Mouse (Mus musculus): ENCODE results near the gene Pitpnm2.

The Pitpnm2 gene

DNA sequence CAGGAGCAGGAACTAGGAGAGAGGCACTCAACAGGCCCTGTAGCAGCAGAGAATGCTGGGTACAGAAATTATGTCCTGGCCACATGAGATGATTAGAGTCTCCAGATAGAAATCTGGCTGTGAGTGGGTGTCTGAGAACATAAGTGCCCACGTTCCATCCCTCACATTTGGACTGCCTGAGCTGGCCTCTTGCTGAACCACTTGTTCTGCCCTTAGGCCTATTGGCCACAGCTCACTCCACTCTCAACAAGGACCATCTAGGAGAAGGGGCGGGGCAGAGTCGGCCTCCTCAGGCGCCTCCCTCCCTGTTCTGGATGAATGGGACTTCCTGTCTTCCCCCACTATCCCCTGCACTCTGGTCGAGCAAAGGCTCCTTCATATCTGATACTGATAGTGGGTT lies 100.5 kb downstream of the Pitpnm2 start:
- DNase-seq (ENCODE audit: low read depth, low spot score) = no peak

DNA sequence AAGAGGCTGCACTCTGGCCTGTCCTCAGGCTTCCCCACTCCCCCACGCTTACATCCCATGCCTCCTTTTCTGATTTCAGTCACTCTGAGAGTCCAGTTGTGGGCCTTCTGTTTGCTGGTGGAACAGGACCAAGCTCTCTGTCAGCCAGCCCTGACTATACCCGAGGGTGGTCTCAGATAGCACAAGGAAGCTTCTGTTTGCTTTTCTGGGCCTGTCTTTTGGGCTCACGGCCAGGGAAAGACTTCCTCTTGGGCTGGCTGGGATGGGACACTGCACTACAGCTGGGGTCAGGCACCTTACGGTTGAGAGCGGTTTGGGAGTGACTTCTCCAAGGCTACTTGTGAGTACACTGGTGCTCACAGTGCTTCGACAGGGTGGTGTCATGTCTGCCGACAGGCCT lies 111.5 kb downstream of the Pitpnm2 start:
- no peak for DNase-seq (ENCODE audit: low read depth, low spot score)

DNA sequence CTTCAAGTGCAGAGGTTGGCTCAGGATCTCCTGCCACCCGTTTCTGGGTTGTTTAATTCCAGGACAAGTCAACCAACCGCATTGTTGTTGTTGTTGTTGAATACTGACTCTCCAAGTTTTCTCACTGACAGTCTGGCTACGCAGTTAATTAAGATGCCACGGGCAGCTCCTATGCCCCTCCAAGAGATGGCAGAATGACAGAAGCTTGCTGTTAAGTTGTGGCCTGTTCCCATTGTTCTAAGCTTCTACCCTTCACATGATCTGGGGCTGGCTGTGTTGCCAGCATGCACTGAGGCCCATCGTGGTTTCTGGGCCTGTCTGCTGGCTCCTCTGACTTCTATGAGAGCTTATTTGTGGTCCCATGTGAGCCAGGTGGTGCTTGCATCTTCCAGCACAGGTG lies 115.3 kb downstream of the Pitpnm2 start:
- no peak for DNase-seq (ENCODE audit: low read depth, low spot score)

DNA sequence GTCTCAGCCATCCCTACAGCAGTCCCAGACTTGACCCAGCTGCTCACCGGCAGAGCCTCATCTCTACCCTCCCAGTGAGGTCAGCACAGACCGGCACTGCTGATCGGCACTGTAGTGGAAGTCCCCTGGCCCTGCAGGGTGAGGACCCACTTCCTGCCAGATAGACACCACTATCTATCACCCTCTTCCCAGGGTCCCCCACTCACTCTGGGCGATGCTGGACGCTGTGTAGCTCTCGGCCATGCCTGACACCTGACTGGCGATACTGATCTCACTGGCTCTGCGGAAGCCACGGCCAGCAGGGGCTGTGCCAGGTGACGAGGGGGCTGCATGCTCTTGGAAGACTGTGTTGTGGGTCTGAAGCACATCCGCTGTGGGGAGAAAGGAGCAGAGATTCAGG lies 124.5 kb downstream of the Pitpnm2 start:
- no peak for DNase-seq (ENCODE audit: low read depth, low spot score)

DNA sequence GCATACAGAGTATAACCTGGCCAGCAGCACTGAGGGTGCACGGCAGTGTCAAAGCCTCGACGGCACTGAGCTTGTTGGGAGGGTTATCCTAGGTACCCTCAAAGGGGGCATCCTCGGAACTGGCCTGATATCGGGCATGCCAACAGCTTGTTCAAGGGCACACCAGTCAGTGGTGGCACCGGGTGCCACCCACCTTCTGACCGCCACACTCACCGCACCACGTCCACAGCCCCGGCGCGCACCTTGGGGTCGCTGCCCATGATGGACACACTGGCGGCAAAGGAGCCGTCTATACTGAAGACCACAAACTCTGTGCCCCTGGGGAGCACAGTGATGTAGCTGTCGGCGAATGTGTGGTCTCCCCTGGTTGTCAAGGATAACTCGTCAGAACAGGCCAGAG lies 127.2 kb downstream of the Pitpnm2 start:
- no peak for DNase-seq (ENCODE audit: low read depth, low spot score)

DNA sequence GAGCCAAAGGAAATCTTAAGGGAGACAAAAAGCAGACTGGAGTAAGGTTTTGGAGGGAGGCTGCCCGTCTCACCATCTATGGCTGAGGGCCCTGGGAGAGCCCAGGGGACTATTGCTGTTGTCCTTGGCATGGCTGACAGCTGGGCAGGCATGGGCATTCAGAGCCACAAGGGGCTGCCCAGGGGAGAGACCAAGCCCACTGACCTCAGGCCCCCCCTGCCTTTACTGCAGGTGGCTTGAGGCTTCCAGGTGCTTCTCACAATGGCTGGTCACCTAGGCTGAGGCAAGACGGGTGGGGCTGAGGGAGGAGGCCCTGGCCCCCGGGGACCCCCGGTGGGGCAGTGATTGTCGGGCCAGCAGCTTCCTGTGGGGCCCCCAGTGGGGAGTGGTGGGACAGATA lies 130.4 kb downstream of the Pitpnm2 start:
- no peak for DNase-seq (ENCODE audit: low read depth, low spot score)

DNA sequence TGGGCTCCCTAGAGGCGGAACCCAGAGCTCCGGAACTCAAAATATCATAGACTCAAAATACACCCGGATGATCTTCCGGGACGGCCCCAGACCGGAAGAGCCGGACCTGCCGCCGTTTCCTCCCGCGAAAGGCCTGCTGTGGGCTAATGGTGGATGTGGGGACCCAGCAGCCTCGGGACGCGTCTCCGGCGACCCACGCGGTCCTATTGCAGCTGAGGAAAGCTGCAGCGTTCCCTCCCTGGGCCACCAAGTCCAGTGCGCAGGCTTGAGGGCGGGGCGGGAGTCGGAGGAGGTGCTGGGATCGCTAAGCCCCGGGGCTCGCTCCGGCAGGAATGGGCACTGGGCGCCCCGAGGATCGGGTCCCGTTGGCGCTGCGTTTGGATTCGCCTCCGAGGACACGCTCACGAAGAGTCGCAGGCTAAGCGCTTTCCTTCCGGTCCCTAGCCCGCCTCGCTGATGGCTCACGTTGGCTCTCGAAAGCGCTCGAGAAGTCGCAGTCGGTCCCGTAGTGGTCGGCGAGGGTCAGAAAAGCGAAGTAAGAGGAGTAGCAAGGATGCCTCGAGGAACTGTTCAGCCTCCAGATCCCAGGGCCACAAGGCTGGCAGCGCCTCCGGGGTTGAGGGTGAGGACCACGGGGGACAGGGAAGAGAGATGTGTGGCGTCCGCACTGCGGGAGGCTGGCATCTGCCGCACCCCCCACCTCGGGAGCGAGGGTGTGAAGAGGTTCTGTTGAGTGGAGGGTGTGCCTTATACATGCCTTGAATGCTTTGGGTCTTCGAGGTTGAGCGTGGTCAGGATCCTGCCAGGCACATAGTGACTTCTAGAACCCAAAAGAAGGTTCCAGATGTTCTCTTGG lies 133.3 kb downstream of the Pitpnm2 start, which contains the start of gene Arl6ip4:
Gene Arl6ip4, plus strand, starts transcription at position 100 of the 856 bp plus-strand sequence.
- DNase-seq (ENCODE audit: low read depth, low spot score) = peak; percentile 45

DNA sequence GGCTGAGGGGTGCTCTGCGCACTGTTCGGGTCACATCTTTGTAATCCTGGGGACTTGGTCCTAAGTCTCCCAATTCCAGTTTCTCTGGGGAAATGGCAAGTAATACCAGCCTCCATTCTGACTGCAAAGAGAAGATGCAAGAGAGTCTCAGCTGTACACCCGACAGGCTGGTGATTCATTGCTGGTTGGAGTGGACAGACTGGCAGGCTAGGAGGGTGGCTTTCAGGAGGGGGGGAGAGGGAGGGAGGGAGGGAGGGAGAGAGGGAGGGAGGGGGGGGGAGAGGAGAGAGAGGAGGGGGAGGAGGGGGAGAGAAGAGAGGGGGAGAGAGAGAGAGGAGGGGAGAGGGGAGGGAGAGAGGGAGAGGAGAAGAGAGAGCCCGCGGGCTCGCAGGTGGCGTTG lies 134.0 kb downstream of the Pitpnm2 start:
- DNase-seq (ENCODE audit: low read depth, low spot score) = no peak

DNA sequence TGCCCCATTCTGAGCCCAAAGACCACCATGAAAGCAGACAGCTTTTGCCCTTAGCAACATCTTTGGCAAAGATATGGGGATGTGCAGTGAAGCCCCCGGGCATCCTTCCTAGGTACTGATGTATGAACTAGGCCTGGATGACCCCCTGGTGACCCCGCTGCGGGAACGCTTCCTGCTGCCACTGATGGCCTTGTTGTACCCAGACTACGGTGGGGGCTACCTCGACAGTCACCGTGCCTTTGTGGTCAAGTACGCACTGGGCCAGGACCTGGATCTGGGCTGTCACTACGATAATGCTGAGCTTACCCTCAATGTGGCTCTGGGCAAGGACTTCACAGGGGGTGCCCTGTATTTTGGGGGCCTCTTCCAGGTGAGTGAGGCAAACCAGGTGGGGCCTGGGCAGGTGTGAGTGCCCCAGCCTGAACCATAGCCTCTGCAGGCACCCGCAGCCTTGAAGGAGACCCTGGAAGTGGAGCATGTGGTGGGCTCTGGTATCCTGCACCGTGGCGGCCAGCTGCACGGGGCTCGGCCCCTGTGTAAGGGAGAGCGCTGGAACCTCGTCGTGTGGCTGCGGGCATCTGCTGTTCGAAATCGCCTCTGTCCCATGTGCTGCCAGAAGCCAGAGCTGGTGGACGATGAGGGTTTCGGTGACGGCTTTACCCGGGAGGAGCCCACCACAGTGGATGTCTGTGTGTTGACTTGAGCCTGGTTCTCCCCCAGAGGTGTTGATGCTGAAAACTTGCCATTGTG lies 135.1 kb downstream of the Pitpnm2 start:
- DNase-seq (ENCODE audit: low read depth, low spot score) = no peak

DNA sequence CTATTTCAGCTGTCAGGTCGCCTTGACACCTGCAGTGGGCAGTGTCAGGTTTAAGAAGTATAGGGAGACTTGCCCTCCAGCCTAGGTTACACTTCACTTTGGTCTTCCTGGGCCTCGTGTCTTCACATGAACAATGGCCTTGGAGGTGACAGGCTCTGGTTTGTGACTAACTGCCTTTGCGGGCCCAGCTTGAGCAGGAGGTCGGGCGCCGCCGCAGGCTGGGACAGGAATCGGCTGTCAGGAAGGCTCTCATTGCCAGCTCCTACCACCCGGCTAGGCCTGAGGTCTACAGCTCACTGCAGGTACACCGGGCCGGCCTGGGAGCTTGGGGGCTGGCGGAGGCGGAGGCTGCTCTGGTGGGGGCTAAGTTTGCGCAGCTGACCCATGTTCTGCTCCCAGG lies 136.5 kb downstream of the Pitpnm2 start:
- no peak for DNase-seq (ENCODE audit: low read depth, low spot score)

DNA sequence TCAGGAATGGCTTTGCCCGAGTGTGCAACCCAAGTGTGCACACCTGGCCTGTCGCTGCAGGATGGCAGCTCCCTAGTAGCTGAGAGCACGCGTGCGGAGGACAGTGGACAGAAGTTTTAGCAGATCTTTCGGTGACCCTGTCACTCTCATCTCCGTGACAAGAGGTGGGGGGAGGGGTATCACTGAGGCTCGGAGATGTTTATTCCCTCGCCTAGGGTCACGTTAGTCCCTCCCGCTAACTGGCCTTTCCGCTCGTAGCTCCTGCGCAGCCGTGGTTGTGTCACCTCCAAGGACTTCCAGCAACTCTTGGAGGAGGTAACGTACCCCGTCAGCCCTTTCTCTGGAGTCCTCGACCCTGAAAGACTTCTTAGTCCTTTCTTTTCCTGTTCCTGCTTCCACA lies 137.0 kb downstream of the Pitpnm2 start:
- DNase-seq (ENCODE audit: low read depth, low spot score) = no peak

DNA sequence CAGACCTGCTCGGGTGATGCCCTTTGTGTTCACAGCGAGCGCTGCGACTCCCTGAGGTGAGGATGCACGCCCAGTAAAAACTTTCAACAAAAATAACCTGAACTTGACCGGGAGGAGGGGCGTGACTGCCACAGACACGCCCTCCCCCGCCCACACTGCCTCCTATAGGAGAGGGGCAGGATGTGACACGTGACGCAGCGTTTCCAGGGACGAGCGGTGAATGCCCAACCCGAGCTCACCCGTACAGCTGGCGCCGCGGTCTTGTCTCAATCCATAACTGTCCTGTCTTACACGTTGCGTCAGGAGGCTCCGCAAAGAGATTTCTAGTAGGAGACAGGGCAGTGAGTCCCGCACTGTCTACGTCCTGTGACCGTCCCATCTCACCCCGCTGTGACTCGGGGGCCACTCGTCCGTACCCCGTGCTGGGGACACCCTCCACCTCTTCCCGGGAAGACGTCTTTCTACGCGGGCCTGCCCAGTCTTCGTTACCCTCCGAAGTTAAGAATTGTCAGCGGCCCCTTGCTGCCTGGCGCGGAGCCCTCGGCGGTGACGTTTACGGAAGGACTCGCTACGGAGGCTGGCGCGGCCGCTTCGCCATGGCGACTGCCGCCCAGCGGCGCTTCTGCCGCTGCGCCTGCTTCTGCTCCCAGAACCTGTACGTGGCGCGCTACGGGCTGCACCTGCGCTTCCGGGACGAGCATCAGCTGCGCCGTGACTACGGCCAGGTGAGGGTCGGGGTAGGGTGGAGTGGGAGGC lies 137.6 kb downstream of the Pitpnm2 start, which contains the start of gene Ogfod2:
Gene Ogfod2, plus strand, starts transcription at position 556 of the 756 bp plus-strand sequence.
- DNase-seq (ENCODE audit: low read depth, low spot score) = peak; percentile 97

DNA sequence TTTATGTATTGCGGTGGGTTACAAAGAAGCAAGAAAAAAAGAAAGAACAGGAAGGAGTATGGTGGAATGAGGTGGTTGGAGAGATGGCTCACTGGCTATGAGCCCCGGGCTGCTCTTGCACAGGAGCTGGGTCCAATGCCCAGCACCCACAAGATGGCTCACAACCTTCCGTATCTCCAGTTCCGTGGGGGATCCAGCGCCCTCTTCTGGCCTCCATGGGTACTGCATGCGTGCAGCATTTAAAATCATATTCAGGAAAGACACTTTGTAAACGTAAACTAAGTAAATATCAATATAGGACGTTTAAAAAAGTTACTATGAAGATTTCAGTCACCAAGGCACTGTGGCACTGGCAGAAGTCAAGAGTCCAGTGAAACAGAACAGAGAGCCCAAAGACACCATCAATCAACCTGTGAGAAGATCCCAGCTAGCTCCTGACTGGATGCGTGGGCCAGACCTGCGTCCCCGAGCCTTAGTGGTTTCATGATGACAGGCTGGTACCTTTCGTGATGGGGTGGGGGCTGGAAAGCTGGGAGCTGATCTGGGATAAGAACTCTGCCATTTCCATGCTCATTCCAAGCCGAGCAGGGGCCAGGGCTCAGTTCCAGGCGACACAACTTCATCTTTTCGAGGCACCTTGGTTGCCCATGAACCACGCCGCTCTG lies 138.4 kb downstream of the Pitpnm2 start:
- DNase-seq (ENCODE audit: low read depth, low spot score) = no peak

DNA sequence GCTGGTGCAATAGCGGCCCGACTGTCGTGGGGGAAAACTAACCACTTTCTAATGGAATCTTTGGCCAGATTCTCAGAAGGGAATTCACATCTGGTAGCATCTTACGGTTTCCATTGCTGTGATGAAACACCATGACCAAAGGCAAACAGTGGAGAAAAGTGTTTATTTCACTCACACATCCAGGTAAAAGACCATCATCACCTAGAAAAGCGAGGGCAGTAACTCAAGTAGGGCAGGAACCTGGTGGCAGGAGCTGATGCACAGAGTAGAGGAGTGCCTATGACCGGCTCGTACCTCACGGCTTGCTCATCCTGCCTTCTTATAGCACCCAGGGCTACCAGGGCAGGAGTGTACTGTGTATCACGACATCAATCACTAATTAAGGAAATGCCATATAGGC lies 146.0 kb downstream of the Pitpnm2 start:
- no peak for DNase-seq (ENCODE audit: low read depth, low spot score)

DNA sequence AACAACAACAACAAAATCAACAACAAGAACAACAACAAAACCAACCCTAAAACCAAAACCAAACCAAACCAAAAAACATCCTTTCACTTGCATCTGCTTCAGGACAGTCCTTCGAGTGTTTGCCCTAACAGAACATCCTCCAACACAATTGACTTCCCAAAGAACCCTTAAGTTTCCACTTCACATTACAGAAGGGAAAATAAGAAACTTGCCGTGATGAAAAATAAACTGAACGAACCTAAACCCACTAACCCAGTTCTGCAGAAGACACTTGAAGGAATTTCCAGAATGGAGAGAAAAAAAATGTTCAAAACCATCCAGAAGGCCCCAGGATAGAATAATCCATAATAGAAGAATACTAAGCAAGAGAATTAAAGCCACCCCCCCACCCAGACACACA lies 146.5 kb downstream of the Pitpnm2 start:
- no peak for DNase-seq (ENCODE audit: low read depth, low spot score)

DNA sequence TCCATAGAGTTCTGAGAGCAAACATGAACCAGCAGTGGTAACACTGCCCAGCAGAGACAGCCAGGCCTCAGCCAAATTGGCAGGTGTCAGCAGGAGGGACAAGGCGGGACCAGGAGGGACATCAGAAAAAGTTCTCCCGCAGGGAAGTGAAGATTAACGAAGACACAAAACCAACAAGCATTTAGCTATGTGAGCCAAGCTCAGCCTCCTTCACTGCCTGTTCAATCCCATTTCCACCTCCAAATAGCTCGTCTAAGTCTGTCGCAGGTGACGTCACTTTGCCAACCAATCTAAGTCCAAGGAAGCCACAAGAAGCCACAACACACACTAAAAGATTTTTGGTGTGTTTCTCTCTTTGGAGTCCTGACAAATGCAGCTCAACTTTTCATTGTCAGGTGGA lies 147.2 kb downstream of the Pitpnm2 start:
- DNase-seq (ENCODE audit: low read depth, low spot score) = no peak

DNA sequence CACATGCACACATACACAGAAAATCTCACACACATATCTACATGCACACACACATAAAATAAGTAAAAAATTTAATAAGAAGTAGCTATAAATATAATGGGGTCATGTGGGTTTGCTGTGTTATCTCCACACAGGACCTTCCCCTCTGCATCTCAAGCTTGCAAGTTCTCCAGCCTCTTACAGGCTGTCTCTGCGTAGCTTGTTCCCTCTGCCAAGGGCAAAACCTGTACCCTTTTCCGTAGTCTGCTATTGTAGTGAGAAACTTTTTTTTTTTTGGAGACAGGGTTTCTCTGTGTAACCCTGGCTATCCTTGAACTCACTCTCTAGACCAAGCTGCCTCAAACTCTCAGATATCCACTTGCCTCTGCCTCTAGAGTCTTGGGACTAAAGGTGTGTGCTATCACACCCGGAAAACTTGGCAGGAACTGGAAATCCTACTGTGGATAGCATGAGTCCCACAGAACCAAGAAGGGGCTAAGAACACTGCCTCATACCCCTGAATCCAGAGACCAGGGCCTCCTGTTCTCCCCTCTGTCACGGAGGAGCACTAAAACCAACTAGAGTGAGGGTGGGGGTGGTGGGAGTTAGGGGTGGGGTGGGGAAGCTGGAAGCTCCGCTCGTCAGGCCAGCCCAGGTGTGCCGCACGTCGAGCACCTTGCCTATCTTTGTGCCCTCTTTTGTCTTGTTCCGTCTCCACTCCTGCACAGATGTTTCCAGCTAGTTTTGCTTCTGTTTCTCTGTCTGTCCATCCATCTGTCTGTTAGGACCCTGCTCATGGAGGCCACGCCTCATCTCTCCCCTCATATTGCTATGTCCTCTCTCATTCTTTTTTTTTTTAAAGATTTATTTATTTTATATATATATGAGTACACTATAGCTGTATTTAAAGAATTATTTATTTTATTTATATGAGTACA lies 149.2 kb downstream of the Pitpnm2 start:
- no peak for DNase-seq (ENCODE audit: low read depth, low spot score)

DNA sequence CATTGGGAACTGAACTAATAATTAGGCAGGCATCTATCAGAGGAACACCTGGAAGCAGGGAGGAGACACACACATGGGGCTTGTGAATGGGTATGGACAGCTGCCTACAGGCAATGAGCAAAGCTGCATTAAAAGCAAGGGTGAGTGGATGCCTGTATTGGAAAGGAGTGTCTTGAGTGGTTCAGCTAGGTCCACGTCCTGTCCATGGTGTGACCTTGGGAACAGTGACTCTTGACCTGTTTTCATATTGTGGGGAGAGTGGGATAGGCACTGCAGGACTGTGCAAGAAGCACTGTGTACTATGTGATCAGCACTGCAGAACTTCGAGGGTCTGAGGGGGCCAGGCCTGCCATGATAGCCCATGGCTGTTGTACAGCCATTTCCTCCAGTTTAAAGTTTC lies 150.6 kb downstream of the Pitpnm2 start:
- DNase-seq (ENCODE audit: low read depth, low spot score) = no peak

DNA sequence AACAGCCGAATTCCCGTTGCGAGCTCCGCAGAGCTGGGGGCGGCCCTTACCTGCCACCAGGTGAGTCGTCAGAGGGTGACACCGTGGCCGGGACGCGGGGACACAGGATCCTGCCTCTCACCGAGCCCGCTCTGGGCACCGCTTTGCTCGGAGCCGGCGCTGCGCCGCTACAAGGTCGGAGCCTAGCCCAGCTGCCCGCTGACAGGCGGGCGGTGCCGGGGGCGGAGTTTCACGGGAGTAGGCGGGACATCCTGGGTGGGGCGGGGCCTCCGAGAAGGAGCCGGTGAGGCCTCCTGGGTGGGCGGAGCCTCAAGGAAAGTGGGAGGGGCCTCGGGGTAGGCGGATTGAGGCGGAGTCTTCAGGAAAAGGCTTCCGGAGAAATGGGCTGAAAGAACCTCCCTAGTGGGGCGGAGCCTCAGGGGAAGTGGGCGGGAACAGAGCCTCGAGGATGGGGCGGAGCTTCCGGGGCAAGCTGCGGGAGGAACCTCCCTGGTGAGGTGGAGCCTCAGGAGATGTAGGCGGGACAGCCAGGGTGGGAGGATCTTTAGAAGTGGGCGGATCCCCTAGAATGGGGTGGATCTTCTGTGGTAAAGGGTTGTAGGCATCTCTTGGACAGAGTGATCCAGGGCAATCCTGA lies 153.8 kb downstream of the Pitpnm2 start, which contains the start of gene Abcb9:
Gene Abcb9, minus strand, starts transcription at position 203 of the 637 bp plus-strand sequence.
- DNase-seq (ENCODE audit: low read depth, low spot score) = peak; percentile 98

DNA sequence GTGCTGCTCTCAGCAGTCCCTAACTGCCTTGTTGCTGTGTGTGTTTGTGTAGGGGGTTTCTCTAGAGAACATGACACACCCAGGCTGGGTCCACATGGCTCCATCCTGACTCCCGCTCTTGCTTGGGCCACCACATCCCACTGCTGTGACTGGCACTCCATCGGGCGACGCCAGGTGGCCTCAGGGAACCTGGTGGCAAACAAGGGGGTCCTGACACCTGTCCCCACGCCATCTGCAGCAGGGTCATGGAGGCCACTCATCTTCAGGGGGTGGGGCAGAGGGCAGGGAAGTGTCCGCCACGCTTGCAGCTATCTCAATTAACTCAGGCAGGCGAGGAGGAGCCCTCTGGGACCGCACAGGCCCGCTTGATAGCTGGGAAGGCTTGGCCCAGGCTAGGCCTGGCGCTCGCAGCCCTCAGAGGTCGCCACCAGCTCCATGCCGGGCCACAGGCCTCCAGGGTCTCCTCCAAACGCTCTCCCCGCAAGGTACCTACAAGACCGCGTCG lies 154.4 kb downstream of the Pitpnm2 start:
- DNase-seq (ENCODE audit: low read depth, low spot score) = no peak
